Mouse (Mus musculus): ENCODE measurements around the gene Spic. TPM values are rescaled to one million over a fixed set of nuclear protein-coding genes. Genes with fewer than 3 reads are reported as not detected.
"Not testable (repeated sequence)": the region's sequence is repeated elsewhere in the genome, so short reads cannot be mapped to it uniquely, and the experiment has no call there.

The Spic gene
- polyA plus RNA-seq, 1 experiment from 2014 or later = not detected

GRCm38 (mm10) chr10:88712359-88712758, 27.5 kb upstream of the Spic start:
- Histone ChIP-seq H3K9ac (no peak overlapping the region), H3K27me3 (replicated peaks) (no peaks in the 10 kb centered on the region), H3K27ac (no peak overlapping the region), H3K4me1 (no peaks in the 10 kb centered on the region), H3K4me2 (no peak overlapping the region), H3K9me3 (no peaks in the 10 kb centered on the region), H3K36me3 (replicated peaks) (no peaks in the 10 kb centered on the region), H3K4me3 (no peak overlapping the region)
- 82% methylated on average over 6 of the region's 6 CpGs for WGBS
- no peak for ATAC-seq (replicated peaks)

GRCm38 (mm10) chr10:88708671-88709523, 24.1 kb upstream of the Spic start:
- WGBS = 66% methylated on average over 10 of the region's 10 CpGs
- Histone ChIP-seq H3K36me3 (replicated peaks) (no peaks in the 10 kb centered on the region), H3K27ac (no peak overlapping the region), H3K27me3 (replicated peaks) (no peaks in the 10 kb centered on the region), H3K4me2 (no peak overlapping the region), H3K9ac (no peak overlapping the region), H3K4me1 (no peaks in the 10 kb centered on the region), H3K4me3 (no peak overlapping the region), H3K9me3 (no peaks in the 10 kb centered on the region)
- ATAC-seq (replicated peaks) = no peak

- H3K27me3 ChIP-seq (replicated peaks) = no peaks in the 10 kb centered on the region
- H3K36me3 ChIP-seq (replicated peaks) = no peaks in the 10 kb centered on the region
- no peaks in the 10 kb centered on the region for H3K9me3 ChIP-seq
- WGBS = 82% methylated on average over 6 of the region's 6 CpGs
- no peak for ATAC-seq (replicated peaks)
- H3K9ac ChIP-seq = no peak overlapping the region
- H3K4me2 ChIP-seq = no peak overlapping the region
- no peak overlapping the region for H3K4me3 ChIP-seq
- H3K27ac ChIP-seq = no peak overlapping the region
- H3K4me1 ChIP-seq = no peaks in the 10 kb centered on the region
Observed at GRCm38 (mm10) chr10:88700938-88701337, 16.1 kb upstream of the Spic start.

GRCm38 (mm10) chr10:88682904-88683563, 1.8 kb downstream of the Spic start:
- no peak overlapping the region for H3K4me2 ChIP-seq
- no peaks in the 10 kb centered on the region for H3K4me1 ChIP-seq
- H3K4me3 ChIP-seq = no peak overlapping the region
- H3K27me3 ChIP-seq (replicated peaks) = no peaks in the 10 kb centered on the region
- ATAC-seq (replicated peaks) = no peak
- 86% methylated on average over 4 of the region's 4 CpGs for WGBS
- H3K9ac ChIP-seq = no peak overlapping the region
- H3K36me3 ChIP-seq (replicated peaks) = no peaks in the 10 kb centered on the region
- no peaks in the 10 kb centered on the region for H3K9me3 ChIP-seq
- no peak overlapping the region for H3K27ac ChIP-seq

GRCm38 (mm10) chr10:88672825-88673224, 12.0 kb downstream of the Spic start:
- H3K27ac ChIP-seq = no peak overlapping the region
- no peaks in the 10 kb centered on the region for H3K27me3 ChIP-seq (replicated peaks)
- no peak overlapping the region for H3K9ac ChIP-seq
- no peaks in the 10 kb centered on the region for H3K9me3 ChIP-seq
- no peaks in the 10 kb centered on the region for H3K4me1 ChIP-seq
- no peak overlapping the region for H3K4me2 ChIP-seq
- no peaks in the 10 kb centered on the region for H3K36me3 ChIP-seq (replicated peaks)
- no peak for ATAC-seq (replicated peaks)
- 90% methylated on average over 7 of the region's 7 CpGs for WGBS
- H3K4me3 ChIP-seq = no peak overlapping the region

- no peak overlapping the region for H3K4me2 ChIP-seq
- H3K9ac ChIP-seq = no peak overlapping the region
- H3K4me1 ChIP-seq = no peaks in the 10 kb centered on the region
- H3K9me3 ChIP-seq = no peaks in the 10 kb centered on the region
- H3K27me3 ChIP-seq (replicated peaks) = no peaks in the 10 kb centered on the region
- no peak overlapping the region for H3K27ac ChIP-seq
- H3K36me3 ChIP-seq (replicated peaks) = no peaks in the 10 kb centered on the region
- H3K4me3 ChIP-seq = no peak overlapping the region
- no peak for ATAC-seq (replicated peaks)
- WGBS = 95% methylated on average over 6 of the region's 6 CpGs
Observed at GRCm38 (mm10) chr10:88672123-88672522, 12.7 kb downstream of the Spic start.

- no peak overlapping the region for H3K4me2 ChIP-seq
- 24% methylated on average over 1 of the region's 1 CpGs for WGBS
Observed at GRCm38 (mm10) chr10:88669719-88670118, 15.1 kb downstream of the Spic start.

GRCm38 (mm10) chr10:88663856-88664255, 21.0 kb downstream of the Spic start:
- not testable (repeated sequence) for H3K9ac ChIP-seq; H3K27me3 ChIP-seq (replicated peaks); H3K27ac ChIP-seq; H3K4me2 ChIP-seq; H3K4me3 ChIP-seq; H3K9me3 ChIP-seq; ATAC-seq (replicated peaks); H3K4me1 ChIP-seq; H3K36me3 ChIP-seq (replicated peaks)

More at GRCm38 (mm10) chr10:88669719-88670118, 15.1 kb downstream of the Spic start:
- no peak for ATAC-seq (replicated peaks)
- Histone ChIP-seq H3K9ac (no peak overlapping the region), H3K4me1 (no peaks in the 10 kb centered on the region), H3K27me3 (replicated peaks) (no peaks in the 10 kb centered on the region), H3K36me3 (replicated peaks) (no peaks in the 10 kb centered on the region), H3K27ac (no peak overlapping the region), H3K9me3 (no peaks in the 10 kb centered on the region), H3K4me3 (no peak overlapping the region)

- H3K4me2 ChIP-seq = no peak overlapping the region
- no peaks in the 10 kb centered on the region for H3K36me3 ChIP-seq (replicated peaks)
- no peaks in the 10 kb centered on the region for H3K27me3 ChIP-seq (replicated peaks)
- no peak overlapping the region for H3K27ac ChIP-seq
- no peak for ATAC-seq (replicated peaks)
- no peaks in the 10 kb centered on the region for H3K9me3 ChIP-seq
- H3K9ac ChIP-seq = no peak overlapping the region
- H3K4me3 ChIP-seq = no peak overlapping the region
- 85% methylated on average over 4 of the region's 4 CpGs for WGBS
- H3K4me1 ChIP-seq = no peaks in the 10 kb centered on the region
Observed at GRCm38 (mm10) chr10:88658918-88659317, 25.9 kb downstream of the Spic start.

- ATAC-seq (replicated peaks) = no peak
- Histone ChIP-seq H3K4me3 (no peak overlapping the region), H3K4me1 (no peaks in the 10 kb centered on the region), H3K9ac (no peak overlapping the region), H3K9me3 (no peaks in the 10 kb centered on the region), H3K27ac (no peak overlapping the region), H3K4me2 (no peak overlapping the region), H3K36me3 (replicated peaks) (no peaks in the 10 kb centered on the region), H3K27me3 (replicated peaks) (no peaks in the 10 kb centered on the region)
- 86% methylated on average over 5 of the region's 5 CpGs for WGBS
Observed at GRCm38 (mm10) chr10:88645448-88645847, 39.4 kb downstream of the Spic start.

GRCm38 (mm10) chr10:88631330-88631953, 53.4 kb downstream of the Spic start:
- H3K27me3 ChIP-seq (replicated peaks) = no peaks in the 10 kb centered on the region
- no peak for ATAC-seq (replicated peaks)
- H3K4me1 ChIP-seq = 0 out of 2 replicates have a peak, but pooled peaks cover 2% of the 10 kb centered on the region
- 84% methylated on average over 10 of the region's 10 CpGs for WGBS
- H3K27ac ChIP-seq = no peak overlapping the region
- H3K4me2 ChIP-seq = no peak overlapping the region
- H3K9ac ChIP-seq = no peak overlapping the region
- H3K36me3 ChIP-seq (replicated peaks) = no peaks in the 10 kb centered on the region
- H3K9me3 ChIP-seq = no peaks in the 10 kb centered on the region
- no peak overlapping the region for H3K4me3 ChIP-seq

- 84% methylated on average over 2 of the region's 2 CpGs for WGBS
- no peak overlapping the region for H3K27ac ChIP-seq
- H3K9me3 ChIP-seq = no peaks in the 10 kb centered on the region
- ATAC-seq (replicated peaks) = no peak
- H3K9ac ChIP-seq = no peak overlapping the region
- no peak overlapping the region for H3K4me3 ChIP-seq
- no peaks in the 10 kb centered on the region for H3K36me3 ChIP-seq (replicated peaks)
- no peak overlapping the region for H3K4me2 ChIP-seq
- 0 out of 2 replicates have a peak, but pooled peaks cover 2% of the 10 kb centered on the region for H3K4me1 ChIP-seq
- no peaks in the 10 kb centered on the region for H3K27me3 ChIP-seq (replicated peaks)
Observed at GRCm38 (mm10) chr10:88630663-88631329, 54.0 kb downstream of the Spic start.
